Mouse (Mus musculus): ENCODE data around the gene Rsbn1. TPM values are rescaled to one million over a fixed set of nuclear protein-coding genes. Genes with fewer than 3 reads are reported as not detected.

Rsbn1 gene
- polyA plus RNA-seq, 1 experiment from 2014 or later = 21.1 TPM

GRCm38 (mm10) chr3:103984556-103984955 is 70.6 kb downstream of the Rsbn1 start:
- 58% methylated on average over 4 of the region's 4 CpGs for WGBS
- Histone ChIP-seq H3K4me1 (replicated peaks; ENCODE audit: control insufficient read depth, insufficient read depth, low read length) (no peaks in the 10 kb centered on the region), H3K4me3 (replicated peaks; ENCODE audit: low read length) (no peak overlapping the region), H3K9ac (replicated peaks; ENCODE audit: low read depth, low read length) (no peak overlapping the region), H3K36me3 (ENCODE audit: control insufficient read depth, insufficient read depth) (peaks cover 13% of the 10 kb centered on the region), H3K27ac (ENCODE audit: low read length) (no peak overlapping the region), H3K9me3 (ENCODE audit: control insufficient read depth, low read length) (no peaks in the 10 kb centered on the region), H3K27me3 (replicated peaks; ENCODE audit: control insufficient read depth, insufficient read depth, low read length) (no peaks in the 10 kb centered on the region), H3K4me2 (ENCODE audit: low read length) (no peak overlapping the region)
- ATAC-seq = no peak

GRCm38 (mm10) chr3:103985194-103985593 is 71.3 kb downstream of the Rsbn1 start:
- Histone ChIP-seq H3K36me3 (ENCODE audit: control insufficient read depth, insufficient read depth) (peaks cover 16% of the 10 kb centered on the region), H3K9me3 (ENCODE audit: control insufficient read depth, low read length) (no peaks in the 10 kb centered on the region), H3K27ac (ENCODE audit: low read length) (no peak overlapping the region), H3K4me3 (replicated peaks; ENCODE audit: low read length) (no peak overlapping the region), H3K4me1 (replicated peaks; ENCODE audit: control insufficient read depth, insufficient read depth, low read length) (no peaks in the 10 kb centered on the region), H3K27me3 (replicated peaks; ENCODE audit: control insufficient read depth, insufficient read depth, low read length) (no peaks in the 10 kb centered on the region), H3K9ac (replicated peaks; ENCODE audit: low read depth, low read length) (no peak overlapping the region), H3K4me2 (ENCODE audit: low read length) (no peak overlapping the region)
- ATAC-seq = no peak
- 92% methylated on average over 2 of the region's 2 CpGs for WGBS

GRCm38 (mm10) chr3:103987831-103988432 is 74.0 kb downstream of the Rsbn1 start:
- Histone ChIP-seq H3K9me3 (ENCODE audit: control insufficient read depth, low read length) (no peaks in the 10 kb centered on the region), H3K27me3 (replicated peaks; ENCODE audit: control insufficient read depth, insufficient read depth, low read length) (no peaks in the 10 kb centered on the region), H3K4me3 (replicated peaks; ENCODE audit: low read length) (no peak overlapping the region), H3K4me2 (ENCODE audit: low read length) (no peak overlapping the region), H3K9ac (replicated peaks; ENCODE audit: low read depth, low read length) (no peak overlapping the region), H3K4me1 (replicated peaks; ENCODE audit: control insufficient read depth, insufficient read depth, low read length) (no peaks in the 10 kb centered on the region), H3K36me3 (ENCODE audit: control insufficient read depth, insufficient read depth) (peaks cover 26% of the 10 kb centered on the region), H3K27ac (ENCODE audit: low read length) (no peak overlapping the region)
- no peak for ATAC-seq
- 53% methylated on average over 5 of the region's 5 CpGs for WGBS

- Histone ChIP-seq H3K9ac (replicated peaks; ENCODE audit: low read depth, low read length) (no peak overlapping the region), H3K4me3 (replicated peaks; ENCODE audit: low read length) (no peak overlapping the region), H3K27me3 (replicated peaks; ENCODE audit: control insufficient read depth, insufficient read depth, low read length) (no peaks in the 10 kb centered on the region), H3K36me3 (ENCODE audit: control insufficient read depth, insufficient read depth) (peaks cover 20% of the 10 kb centered on the region), H3K9me3 (ENCODE audit: control insufficient read depth, low read length) (no peaks in the 10 kb centered on the region), H3K27ac (ENCODE audit: low read length) (no peak overlapping the region), H3K4me2 (ENCODE audit: low read length) (no peak overlapping the region), H3K4me1 (replicated peaks; ENCODE audit: control insufficient read depth, insufficient read depth, low read length) (no peaks in the 10 kb centered on the region)
- WGBS = 94% methylated on average over 4 of the region's 4 CpGs
- ATAC-seq = no peak
Measured at GRCm38 (mm10) chr3:103989352-103989751, 75.4 kb downstream of the Rsbn1 start.

GRCm38 (mm10) chr3:103991271-103991670 is 77.4 kb downstream of the Rsbn1 start:
- H3K36me3 ChIP-seq (ENCODE audit: control insufficient read depth, insufficient read depth) = peaks cover 16% of the 10 kb centered on the region
- H3K27ac ChIP-seq (ENCODE audit: low read length) = no peak overlapping the region
- H3K4me3 ChIP-seq (replicated peaks; ENCODE audit: low read length) = no peak overlapping the region
- no peaks in the 10 kb centered on the region for H3K4me1 ChIP-seq (replicated peaks; ENCODE audit: control insufficient read depth, insufficient read depth, low read length)
- ATAC-seq = no peak
- no peaks in the 10 kb centered on the region for H3K27me3 ChIP-seq (replicated peaks; ENCODE audit: control insufficient read depth, insufficient read depth, low read length)
- H3K4me2 ChIP-seq (ENCODE audit: low read length) = no peak overlapping the region
- no peaks in the 10 kb centered on the region for H3K9me3 ChIP-seq (ENCODE audit: control insufficient read depth, low read length)
- H3K9ac ChIP-seq (replicated peaks; ENCODE audit: low read depth, low read length) = no peak overlapping the region
- 94% methylated on average over 3 of the region's 3 CpGs for WGBS

- H3K4me2 ChIP-seq (ENCODE audit: low read length) = no peak overlapping the region
- no peak overlapping the region for H3K4me3 ChIP-seq (replicated peaks; ENCODE audit: low read length)
- H3K36me3 ChIP-seq (ENCODE audit: control insufficient read depth, insufficient read depth) = peaks cover 13% of the 10 kb centered on the region; the same call in 1 of the 2 replicates
- H3K9ac ChIP-seq (replicated peaks; ENCODE audit: low read depth, low read length) = no peak overlapping the region
- whole genome bisulfite sequencing = 93% methylated on average over 4 of the region's 4 CpGs
- H3K9me3 ChIP-seq (ENCODE audit: control insufficient read depth, low read length) = no peaks in the 10 kb centered on the region
- no peaks in the 10 kb centered on the region for H3K27me3 ChIP-seq (replicated peaks; ENCODE audit: control insufficient read depth, insufficient read depth, low read length)
- no peaks in the 10 kb centered on the region for H3K4me1 ChIP-seq (replicated peaks; ENCODE audit: control insufficient read depth, insufficient read depth, low read length)
- H3K27ac ChIP-seq (ENCODE audit: low read length) = no peak overlapping the region
- ATAC-seq = no peak
Measured at GRCm38 (mm10) chr3:103998724-103999123, 84.8 kb downstream of the Rsbn1 start.

GRCm38 (mm10) chr3:104006896-104007466 is 93.1 kb downstream of the Rsbn1 start:
- Histone ChIP-seq H3K9me3 (ENCODE audit: control insufficient read depth, low read length) (no peaks in the 10 kb centered on the region), H3K36me3 (ENCODE audit: control insufficient read depth, insufficient read depth) (peaks cover 16% of the 10 kb centered on the region), H3K4me2 (ENCODE audit: low read length) (no peak overlapping the region), H3K4me1 (replicated peaks; ENCODE audit: control insufficient read depth, insufficient read depth, low read length) (peaks cover 3% of the 10 kb centered on the region), H3K27me3 (replicated peaks; ENCODE audit: control insufficient read depth, insufficient read depth, low read length) (no peaks in the 10 kb centered on the region), H3K27ac (ENCODE audit: low read length) (no peak overlapping the region), H3K9ac (replicated peaks; ENCODE audit: low read depth, low read length) (no peak overlapping the region), H3K4me3 (replicated peaks; ENCODE audit: low read length) (no peak overlapping the region)
- peak; percentile 40 for ATAC-seq
- WGBS = 42% methylated on average over 8 of the region's 8 CpGs

- WGBS = 30% methylated on average over 8 of the region's 8 CpGs
- Histone ChIP-seq H3K4me1 (replicated peaks; ENCODE audit: control insufficient read depth, insufficient read depth, low read length) (peaks cover 3% of the 10 kb centered on the region), H3K27me3 (replicated peaks; ENCODE audit: control insufficient read depth, insufficient read depth, low read length) (no peaks in the 10 kb centered on the region), H3K9me3 (ENCODE audit: control insufficient read depth, low read length) (no peaks in the 10 kb centered on the region), H3K9ac (replicated peaks; ENCODE audit: low read depth, low read length) (no peak overlapping the region), H3K27ac (ENCODE audit: low read length) (no peak overlapping the region), H3K4me3 (replicated peaks; ENCODE audit: low read length) (no peak overlapping the region), H3K36me3 (ENCODE audit: control insufficient read depth, insufficient read depth) (peaks cover 16% of the 10 kb centered on the region), H3K4me2 (ENCODE audit: low read length) (no peak overlapping the region)
- peak; percentile 57; the same call in 1 of the 2 replicates for ATAC-seq
Measured at GRCm38 (mm10) chr3:104007479-104007878, 93.6 kb downstream of the Rsbn1 start.

GRCm38 (mm10) chr3:104009924-104010662 is 96.2 kb downstream of the Rsbn1 start:
- 93% methylated on average over 5 of the region's 5 CpGs for WGBS
- ATAC-seq = no peak
- Histone ChIP-seq H3K4me2 (ENCODE audit: low read length) (no peak overlapping the region), H3K27ac (ENCODE audit: low read length) (no peak overlapping the region), H3K27me3 (replicated peaks; ENCODE audit: control insufficient read depth, insufficient read depth, low read length) (no peaks in the 10 kb centered on the region), H3K4me1 (replicated peaks; ENCODE audit: control insufficient read depth, insufficient read depth, low read length) (peaks cover 3% of the 10 kb centered on the region), H3K9me3 (ENCODE audit: control insufficient read depth, low read length) (no peaks in the 10 kb centered on the region), H3K4me3 (replicated peaks; ENCODE audit: low read length) (no peak overlapping the region), H3K9ac (replicated peaks; ENCODE audit: low read depth, low read length) (no peak overlapping the region), H3K36me3 (ENCODE audit: control insufficient read depth, insufficient read depth) (peaks cover 11% of the 10 kb centered on the region)

Data from forebrain, embryonic 16.5 days (tissue).